Mouse (Mus musculus) limb, embryonic 12.5 days (tissue): ENCODE measurements around the gene Pde4d. TPM values are rescaled to one million over a fixed set of nuclear protein-coding genes. Genes with fewer than 3 reads are reported as not detected.

ENCODE experiments used
- ATAC-seq: fragments of 200-750 bp; cut with Nextera tagmentation; 2 replicates; pipeline ENCODE4 v1.8.0; 2017; ENCODE audit warnings: low read depth, moderate TSS enrichment; ENCODE audit not compliant: insufficient number of reproducible peaks, insufficient read depth, low FRiP score, low TSS enrichment
- H3K27ac ChIP-seq: fragments of 300-500 bp; sonication (generic); 2 replicates; pipeline ENCODE4 v1.5.1; 2016; ENCODE audit warnings: mild to moderate bottlenecking, moderate library complexity
- H3K27me3 ChIP-seq: fragments of 300-500 bp; sonication (generic); 2 replicates; pipeline ENCODE4 v1.6.1; 2016; ENCODE audit warnings: mild to moderate bottlenecking, moderate library complexity
- H3K36me3 ChIP-seq: fragments of 300-500 bp; sonication (generic); 2 replicates; pipeline ENCODE4 v1.6.1; 2016; ENCODE audit warnings: mild to moderate bottlenecking, moderate library complexity
- H3K4me1 ChIP-seq: fragments of 300-500 bp; sonication (generic); replicated peaks from 2 replicates; pipeline ENCODE4 v1.6.1; 2016
- H3K4me2 ChIP-seq: fragments of 300-500 bp; sonication (generic); 2 replicates; pipeline ENCODE4 v1.6.1; 2016; ENCODE audit warnings: mild to moderate bottlenecking, moderate library complexity
- H3K4me3 ChIP-seq: fragments of 300-500 bp; sonication (generic); replicated peaks from 2 replicates; pipeline ENCODE4 v1.5.1; 2016; ENCODE audit warnings: mild to moderate bottlenecking
- H3K9ac ChIP-seq: fragments of 300-500 bp; sonication (generic); replicated peaks from 2 replicates; pipeline ENCODE4 v1.6.1; 2016; ENCODE audit warnings: mild to moderate bottlenecking, moderate library complexity
- H3K9me3 ChIP-seq: fragments of 300-500 bp; sonication (generic); 2 replicates; pipeline ENCODE4 v1.6.1; 2016; ENCODE audit warnings: mild to moderate bottlenecking, moderate library complexity
- WGBS: fragments of 180-500 bp; shearing (Covaris S2); methylation state at CpG from one replicate; pipeline ENCODE4 v1.1.7; 2016; 5-methylcytosine and 5-hydroxymethylcytosine counted together
- polyA plus RNA-seq: library from polyadenylated mRNA; unstranded; fragments of >200 nt; fragmentation: Nextera tagmentation; extraction: Ambion mirVana; gene quantifications from 2 replicates; pipeline ENCODE4 v1.2.1, GENCODE M21; 2016

Pde4d gene
- polyA plus RNA-seq, 1 experiment from 2014 or later = 23.7 TPM

GRCm38 (mm10) chr13:108528343-108528742 lies 78.6 kb downstream of the Pde4d start:
- H3K9me3 ChIP-seq = no peaks in the 10 kb centered on the region
- no peaks in the 10 kb centered on the region for H3K4me1 ChIP-seq
- no peaks in the 10 kb centered on the region for H3K36me3 ChIP-seq
- H3K27me3 ChIP-seq = no peaks in the 10 kb centered on the region
- no peak overlapping the region for H3K27ac ChIP-seq
- H3K9ac ChIP-seq = no peak overlapping the region
- no peak for ATAC-seq
- H3K4me2 ChIP-seq = no peak overlapping the region
- 67% methylated on average over 1 of the region's 1 CpGs for WGBS
- no peak overlapping the region for H3K4me3 ChIP-seq

GRCm38 (mm10) chr13:108532875-108533274 lies 83.1 kb downstream of the Pde4d start:
- H3K9me3 ChIP-seq = no peaks in the 10 kb centered on the region
- H3K4me3 ChIP-seq = no peak overlapping the region
- no peaks in the 10 kb centered on the region for H3K36me3 ChIP-seq
- no peak overlapping the region for H3K9ac ChIP-seq
- no peaks in the 10 kb centered on the region for H3K4me1 ChIP-seq
- 88% methylated on average over 1 of the region's 1 CpGs for WGBS
- no peaks in the 10 kb centered on the region for H3K27me3 ChIP-seq
- H3K27ac ChIP-seq = no peak overlapping the region
- no peak overlapping the region for H3K4me2 ChIP-seq
- no peak for ATAC-seq

- Histone ChIP-seq H3K27me3 (no peaks in the 10 kb centered on the region), H3K4me3 (no peak overlapping the region), H3K9me3 (no peaks in the 10 kb centered on the region), H3K9ac (no peak overlapping the region), H3K4me1 (peaks cover 8% of the 10 kb centered on the region; the same call in 1 of the 2 replicates), H3K36me3 (no peaks in the 10 kb centered on the region), H3K27ac (no peak overlapping the region), H3K4me2 (no peak overlapping the region)
- 61% methylated on average over 4 of the region's 4 CpGs for WGBS
- no peak for ATAC-seq
Observed at GRCm38 (mm10) chr13:108536436-108536835, 86.7 kb downstream of the Pde4d start.

GRCm38 (mm10) chr13:108536951-108537350 lies 87.2 kb downstream of the Pde4d start:
- H3K36me3 ChIP-seq = no peaks in the 10 kb centered on the region
- no peak overlapping the region for H3K9ac ChIP-seq
- no peaks in the 10 kb centered on the region for H3K27me3 ChIP-seq
- H3K27ac ChIP-seq = no peak overlapping the region
- H3K4me2 ChIP-seq = no peak overlapping the region
- 80% methylated on average over 6 of the region's 6 CpGs for WGBS
- no peak for ATAC-seq
- no peak overlapping the region for H3K4me3 ChIP-seq
- H3K4me1 ChIP-seq = peaks cover 8% of the 10 kb centered on the region; the same call in 1 of the 2 replicates
- no peaks in the 10 kb centered on the region for H3K9me3 ChIP-seq

- Histone ChIP-seq H3K9ac (no peak overlapping the region), H3K27me3 (no peaks in the 10 kb centered on the region), H3K4me3 (no peak overlapping the region), H3K27ac (no peak overlapping the region), H3K4me1 (peaks cover 8% of the 10 kb centered on the region; the same call in 1 of the 2 replicates), H3K9me3 (no peaks in the 10 kb centered on the region), H3K4me2 (no peak overlapping the region), H3K36me3 (no peaks in the 10 kb centered on the region)
- WGBS = 21% methylated on average over 1 of the region's 1 CpGs
- ATAC-seq = no peak
Observed at GRCm38 (mm10) chr13:108538760-108539369, 89.1 kb downstream of the Pde4d start.

GRCm38 (mm10) chr13:108541488-108541887 lies 91.7 kb downstream of the Pde4d start:
- H3K9me3 ChIP-seq = no peaks in the 10 kb centered on the region
- no peaks in the 10 kb centered on the region for H3K36me3 ChIP-seq
- no peak overlapping the region for H3K4me2 ChIP-seq
- peaks cover 8% of the 10 kb centered on the region; the same call in 1 of the 2 replicates for H3K4me1 ChIP-seq
- H3K27ac ChIP-seq = no peak overlapping the region
- H3K27me3 ChIP-seq = no peaks in the 10 kb centered on the region
- H3K9ac ChIP-seq = no peak overlapping the region
- no peak for ATAC-seq
- 92% methylated on average over 3 of the region's 3 CpGs for WGBS
- H3K4me3 ChIP-seq = no peak overlapping the region

- Histone ChIP-seq H3K9me3 (no peaks in the 10 kb centered on the region), H3K4me1 (peaks cover 8% of the 10 kb centered on the region; the same call in 1 of the 2 replicates), H3K36me3 (no peaks in the 10 kb centered on the region), H3K4me2 (no peak overlapping the region), H3K4me3 (no peak overlapping the region), H3K27me3 (no peaks in the 10 kb centered on the region), H3K27ac (no peak overlapping the region), H3K9ac (no peak overlapping the region)
- whole genome bisulfite sequencing = 84% methylated on average over 5 of the region's 5 CpGs
- no peak for ATAC-seq
Observed at GRCm38 (mm10) chr13:108542342-108542761, 92.6 kb downstream of the Pde4d start.

GRCm38 (mm10) chr13:108552288-108552687 lies 102.5 kb downstream of the Pde4d start:
- Histone ChIP-seq H3K27ac (no peak overlapping the region), H3K36me3 (no peaks in the 10 kb centered on the region), H3K4me3 (no peak overlapping the region), H3K27me3 (no peaks in the 10 kb centered on the region), H3K9me3 (no peaks in the 10 kb centered on the region), H3K9ac (no peak overlapping the region), H3K4me2 (no peak overlapping the region), H3K4me1 (0 out of 2 replicates have a peak, but pooled peaks cover 3% of the 10 kb centered on the region)
- ATAC-seq = no peak
- 68% methylated on average over 5 of the region's 5 CpGs for WGBS

- Histone ChIP-seq H3K36me3 (no peaks in the 10 kb centered on the region), H3K9me3 (no peaks in the 10 kb centered on the region), H3K4me1 (0 out of 2 replicates have a peak, but pooled peaks cover 3% of the 10 kb centered on the region), H3K27ac (no peak overlapping the region), H3K4me3 (no peak overlapping the region), H3K9ac (no peak overlapping the region), H3K27me3 (no peaks in the 10 kb centered on the region), H3K4me2 (no peak overlapping the region)
- 82% methylated on average over 5 of the region's 5 CpGs for WGBS
- no peak for ATAC-seq
Observed at GRCm38 (mm10) chr13:108552995-108553394, 103.2 kb downstream of the Pde4d start.

GRCm38 (mm10) chr13:108554901-108555300 lies 105.2 kb downstream of the Pde4d start:
- Histone ChIP-seq H3K9ac (no peak overlapping the region), H3K27ac (no peak overlapping the region), H3K9me3 (no peaks in the 10 kb centered on the region), H3K36me3 (no peaks in the 10 kb centered on the region), H3K4me2 (no peak overlapping the region), H3K4me3 (no peak overlapping the region), H3K27me3 (no peaks in the 10 kb centered on the region), H3K4me1 (0 out of 2 replicates have a peak, but pooled peaks cover 3% of the 10 kb centered on the region)
- no peak for ATAC-seq

- 73% methylated on average over 3 of the region's 3 CpGs for WGBS
- H3K9ac ChIP-seq = no peak overlapping the region
- no peak for ATAC-seq
- H3K27me3 ChIP-seq = no peaks in the 10 kb centered on the region
- H3K36me3 ChIP-seq = no peaks in the 10 kb centered on the region
- no peaks in the 10 kb centered on the region for H3K9me3 ChIP-seq
- no peak overlapping the region for H3K4me3 ChIP-seq
- H3K27ac ChIP-seq = no peak overlapping the region
- no peaks in the 10 kb centered on the region for H3K4me1 ChIP-seq
- no peak overlapping the region for H3K4me2 ChIP-seq
Observed at GRCm38 (mm10) chr13:108596938-108597337, 147.2 kb downstream of the Pde4d start.

- no peak overlapping the region for H3K9ac ChIP-seq
- ATAC-seq = no peak
- no peaks in the 10 kb centered on the region for H3K9me3 ChIP-seq
- no peak overlapping the region for H3K27ac ChIP-seq
- 79% methylated on average over 3 of the region's 3 CpGs for WGBS
- H3K36me3 ChIP-seq = no peaks in the 10 kb centered on the region
- no peaks in the 10 kb centered on the region for H3K27me3 ChIP-seq
- no peak overlapping the region for H3K4me3 ChIP-seq
- peaks cover 4% of the 10 kb centered on the region; the same call in 1 of the 2 replicates for H3K4me1 ChIP-seq
- H3K4me2 ChIP-seq = no peak overlapping the region
Observed at GRCm38 (mm10) chr13:108598673-108599072, 148.9 kb downstream of the Pde4d start.
